Mouse (Mus musculus): ENCODE measurements around the gene Hpca.

DNA sequence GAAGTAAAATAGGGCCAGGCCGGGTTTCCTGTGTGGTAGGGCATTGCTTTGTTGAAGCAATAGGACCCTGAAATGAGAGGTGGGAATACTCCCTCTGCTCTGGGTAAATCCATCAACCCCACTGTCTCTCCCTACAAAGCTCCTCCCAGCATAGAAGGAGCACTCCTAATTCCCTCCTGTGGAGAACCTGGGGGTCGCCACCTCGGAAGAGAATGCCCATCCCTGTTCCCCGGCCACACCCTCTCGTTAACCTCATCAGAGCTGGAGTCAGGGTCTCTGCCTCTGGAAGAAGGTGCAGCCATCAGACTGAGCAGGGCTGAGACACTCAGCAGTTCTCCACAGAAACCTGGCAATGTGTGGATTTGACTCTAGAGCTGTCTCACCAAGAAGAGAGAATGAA is 34.0 kb downstream of the Hpca start:
- TF ChIP-seq CTCF (conservative IDR thresholded peaks at IDR 0.05; ENCODE audit: insufficient read depth, insufficient read length, low read depth, low read length) (no peak), POLR2A (IDR thresholded peaks at IDR 0.05; ENCODE audit: low read depth, low read length) (no peak)
